Mouse (Mus musculus) 3T3-L1 (cell line): ENCODE results near the gene Cd93.

Source experiments
- DNase-seq: peaks from one replicate; pipeline ENCODE4 v3.0.0-alpha.2; 2015; ENCODE audit warnings: low read depth, low spot score

Cd93 gene

DNA sequence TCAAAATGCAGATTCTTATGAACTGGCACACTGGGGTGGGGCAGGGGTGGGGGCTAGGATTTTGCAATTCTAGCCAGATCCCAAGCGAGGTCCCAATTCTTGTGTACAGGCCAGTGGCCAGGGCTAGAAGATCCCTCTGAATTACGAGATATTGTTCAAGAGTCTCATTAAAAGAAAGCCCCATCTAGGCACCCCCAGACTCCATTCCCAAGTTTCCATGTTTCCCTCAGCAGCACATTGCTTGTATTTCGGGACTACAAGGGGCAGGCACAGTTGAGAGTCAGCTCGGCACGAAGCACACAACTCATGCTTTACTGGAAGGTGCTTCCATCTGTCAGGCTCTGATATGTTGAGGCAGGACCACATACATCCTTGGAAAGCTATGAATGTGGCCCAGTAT lies 38.5 kb downstream of the Cd93 start:
- no peak for DNase-seq

DNA sequence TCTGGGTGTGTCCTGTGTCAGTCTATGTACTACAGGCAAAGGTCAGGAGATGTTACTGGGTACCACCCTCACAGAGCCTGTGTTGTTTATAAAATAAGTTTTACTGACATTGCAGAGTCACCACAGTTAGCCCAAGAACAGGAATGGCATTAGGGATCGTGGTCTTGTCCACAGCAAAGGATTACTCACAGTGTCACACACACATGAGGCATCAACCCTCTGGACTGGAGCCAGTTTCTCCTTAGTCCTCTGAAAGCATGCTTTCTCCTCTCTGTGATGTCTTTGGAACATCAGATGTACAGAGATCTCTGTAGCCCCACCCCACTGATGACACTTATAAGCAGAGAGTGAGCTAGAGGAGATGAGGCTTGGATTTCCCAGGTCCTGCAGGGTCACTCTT lies 41.1 kb downstream of the Cd93 start:
- peak; percentile 78 for DNase-seq

DNA sequence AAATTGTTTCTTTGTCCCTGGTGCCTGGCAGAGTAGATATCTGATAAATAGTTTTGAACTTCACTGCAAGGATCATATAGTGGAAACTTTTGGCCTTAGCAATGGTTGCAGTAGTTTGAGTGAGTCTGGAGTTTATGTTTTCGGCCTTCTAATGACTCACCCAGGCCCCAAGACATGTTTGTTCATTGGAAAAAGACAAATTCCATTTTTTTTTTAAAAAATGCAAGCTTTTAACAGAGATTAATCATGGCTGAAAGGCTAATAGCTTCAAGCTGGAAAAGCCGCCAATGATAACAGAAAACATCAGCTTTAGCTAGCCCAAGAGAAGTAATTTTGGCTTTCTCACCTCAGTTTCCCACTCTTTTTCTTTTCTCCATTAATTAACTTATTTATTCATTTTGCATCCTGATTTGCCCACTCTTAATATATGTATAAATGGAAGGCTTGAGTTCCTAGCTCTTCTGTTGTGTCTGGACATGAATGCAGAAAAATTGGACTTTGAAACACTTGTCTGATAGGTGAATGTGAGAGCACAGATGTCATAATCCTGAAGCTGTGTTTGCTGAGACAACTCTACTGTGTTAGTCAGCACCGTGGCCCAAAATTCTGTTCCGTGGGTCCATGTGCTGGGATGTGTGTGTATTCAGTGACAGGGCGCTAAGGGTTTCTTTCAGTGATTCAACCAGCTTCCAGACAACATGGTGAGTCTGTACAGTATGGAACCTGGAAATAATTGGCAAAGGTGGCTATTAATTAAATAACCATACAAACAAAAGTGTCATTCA lies 44.3 kb downstream of the Cd93 start:
- peak; percentile 80 for DNase-seq

DNA sequence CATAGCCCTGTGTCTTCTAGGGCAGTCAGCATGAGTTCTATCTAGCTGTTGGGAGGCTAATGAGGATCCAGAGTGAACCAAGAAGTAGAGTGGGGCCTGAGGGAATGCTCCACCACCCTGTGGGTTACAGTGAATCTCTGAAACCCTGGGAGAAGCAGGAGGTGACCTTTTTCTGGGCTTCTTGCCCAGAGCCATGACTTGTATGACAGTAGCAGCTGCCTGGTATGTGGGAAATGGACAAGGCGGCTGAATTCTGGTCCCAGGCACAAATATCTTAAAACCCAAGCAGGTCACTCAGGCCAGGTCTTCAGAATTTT lies 45.6 kb downstream of the Cd93 start:
- DNase-seq: peak; percentile 89

- peak; percentile 80 for DNase-seq
These were observed 46.2 kb downstream of the Cd93 start for GRCm38 (mm10) chr2:148397015-148397783.

GRCm38 (mm10) chr2:148396209-148396608 lies 47.2 kb downstream of the Cd93 start:
- no peak for DNase-seq

- no peak for DNase-seq
These were observed 48.0 kb downstream of the Cd93 start, which contains the start of gene Sstr4 for GRCm38 (mm10) chr2:148395131-148396051. TSS of gene Sstr4 (plus strand) at chr2:148395344.

GRCm38 (mm10) chr2:148393846-148394245 lies 49.5 kb downstream of the Cd93 start:
- no peak for DNase-seq

DNA sequence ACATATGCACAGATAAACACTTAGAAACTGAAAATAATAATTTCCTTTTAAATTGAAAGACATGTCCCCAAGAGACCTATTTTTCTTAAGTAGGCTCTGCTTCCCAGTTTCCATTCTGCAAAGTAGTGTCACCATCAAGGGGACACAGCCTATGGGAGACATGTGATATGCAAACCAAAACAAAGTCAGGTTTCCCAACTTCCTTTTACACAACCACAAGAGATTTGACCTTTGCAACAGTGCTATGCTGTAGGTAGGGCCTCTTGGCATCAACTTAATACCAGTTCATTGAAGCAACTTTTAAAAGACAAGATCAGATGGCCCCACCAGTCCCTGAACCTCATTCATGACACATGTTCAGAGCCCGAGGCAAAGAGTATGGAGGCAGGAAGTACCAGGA lies 50.2 kb downstream of the Cd93 start:
- no peak for DNase-seq

GRCm38 (mm10) chr2:148387652-148388581 lies 55.4 kb downstream of the Cd93 start:
- no peak for DNase-seq

DNA sequence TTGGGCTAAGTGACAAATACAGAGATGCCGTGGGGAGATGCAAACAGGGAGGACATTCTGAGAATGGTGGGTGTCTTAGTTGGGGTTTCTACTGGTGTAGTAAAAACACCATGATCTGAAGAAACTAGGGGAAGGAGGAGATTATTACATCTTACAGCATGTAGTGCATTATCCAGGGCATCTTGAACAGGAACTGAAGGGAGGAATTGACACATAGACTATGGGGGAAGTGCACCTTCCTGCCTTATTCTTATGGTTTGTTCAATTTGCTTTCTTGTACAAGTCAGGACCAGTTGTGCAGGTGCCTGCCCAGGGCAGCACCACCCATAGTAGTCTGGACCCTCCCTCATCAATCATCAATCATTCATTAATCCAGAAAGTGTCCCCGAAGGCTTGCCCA lies 56.4 kb downstream of the Cd93 start:
- no peak for DNase-seq
